Mouse (Mus musculus): ENCODE results near the gene Dhfr. TPM values are rescaled to one million over a fixed set of nuclear protein-coding genes. Genes with fewer than 3 reads are reported as not detected.

Gene Dhfr
- 14.4 TPM for polyA plus RNA-seq (2014; fragmentation: Illumina TruSeq; extraction: RNeasy Lipid Tissue Mini Kit (QIAGEN cat#74804); ENCODE audit: low read depth, low replicate concordance)

DNA sequence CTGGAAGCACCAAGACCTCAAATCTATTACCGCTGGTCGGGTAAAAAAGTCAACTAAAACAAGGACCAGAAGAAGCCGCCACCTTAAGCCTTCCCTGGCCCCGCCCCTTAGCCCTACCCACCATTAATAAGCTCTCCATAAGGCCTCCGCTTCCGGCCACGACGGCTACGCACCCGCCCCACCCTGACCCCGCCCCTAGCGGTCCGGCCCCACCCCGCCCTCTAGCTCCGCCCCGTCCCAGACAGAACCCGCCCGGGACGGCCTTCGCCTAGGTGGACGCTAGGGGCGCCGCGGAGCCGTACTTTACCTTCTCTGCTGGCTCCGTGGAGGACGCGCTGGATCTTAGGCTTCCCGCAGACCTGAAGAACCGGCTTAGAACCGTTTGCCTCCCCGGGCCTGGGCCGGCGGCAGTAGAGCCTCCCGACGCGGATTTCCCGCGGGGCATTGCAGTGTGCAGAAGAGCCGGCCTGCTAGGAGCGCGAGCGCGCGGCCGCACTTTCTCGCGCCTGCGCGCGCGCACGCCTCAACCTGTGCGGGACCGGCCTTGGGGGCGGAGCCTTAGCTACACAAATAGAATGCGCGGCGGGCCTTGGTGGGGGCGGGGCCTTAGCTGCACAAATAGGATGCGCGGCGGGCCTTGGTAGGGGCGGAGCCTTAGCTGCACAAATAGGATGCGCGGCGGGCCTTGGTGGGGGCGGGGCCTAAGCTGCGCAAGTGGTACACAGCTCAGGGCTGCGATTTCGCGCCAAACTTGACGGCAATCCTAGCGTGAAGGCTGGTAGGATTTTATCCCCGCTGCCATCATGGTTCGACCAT, at the start of gene Dhfr, which contains the start of gene Msh3:
Dhfr (plus strand) TSS at position 271 of the 816 bp plus-strand sequence.
Msh3 (minus strand) TSS at position 548 of the 816 bp plus-strand sequence.

DNA sequence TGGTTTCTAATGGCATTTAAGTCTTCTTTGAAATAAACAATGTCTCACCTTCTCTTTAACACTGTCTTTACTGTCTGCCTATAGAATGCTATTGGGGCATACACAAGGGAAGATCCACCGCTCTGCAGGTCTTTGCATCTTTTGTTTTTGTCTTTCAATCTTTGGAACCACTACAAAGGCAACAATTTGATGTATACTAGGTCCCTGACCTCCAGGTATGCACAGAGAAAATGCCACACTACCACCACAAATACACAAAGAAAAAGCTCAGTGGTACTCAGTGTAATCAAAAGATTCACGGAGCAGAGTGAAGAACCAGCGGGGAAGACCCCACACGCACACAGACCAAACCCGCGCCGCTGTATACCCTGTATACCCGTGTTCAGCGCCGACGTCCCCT, 48.8 kb upstream of the Dhfr start, which contains the start of gene Gm20379:
Gm20379 (plus strand) TSS at position 301 of the 400 bp plus-strand sequence.

DNA sequence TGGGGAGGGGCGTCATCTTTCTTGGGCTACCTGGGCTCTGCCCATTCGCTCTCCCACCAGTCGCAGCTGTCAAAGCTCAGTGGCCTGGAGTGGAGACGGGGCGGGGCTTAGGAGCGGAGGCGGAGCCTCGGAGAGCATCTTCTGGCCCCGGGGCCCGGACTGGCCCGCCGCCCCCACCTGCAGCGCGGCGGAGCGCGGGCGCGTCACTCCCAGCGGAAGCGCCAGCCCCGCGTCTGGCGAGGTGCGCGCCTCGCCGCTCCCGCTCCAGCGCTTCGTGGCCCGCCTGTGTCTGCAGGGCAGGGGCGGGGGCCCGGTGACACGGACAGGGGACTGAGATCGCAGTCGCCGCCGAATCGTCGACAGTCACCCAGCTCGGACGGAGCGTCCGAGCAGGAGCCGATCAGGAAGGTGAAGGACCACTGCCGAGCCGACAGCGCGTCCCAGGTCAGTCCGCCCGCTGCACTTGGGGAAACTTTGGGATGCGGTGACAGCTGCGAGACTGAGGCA, 71.3 kb downstream of the Dhfr start, which contains the start of gene Ankrd34b:
Ankrd34b (plus strand) TSS at position 139 of the 507 bp plus-strand sequence.

Other genes with a start within 250 kb of the Dhfr start
- 7.0 TPM for gene Rasgrf2, start 223.1 kb upstream of the Dhfr start, polyA plus RNA-seq (2014; fragmentation: Illumina TruSeq; extraction: RNeasy Lipid Tissue Mini Kit (QIAGEN cat#74804); ENCODE audit: low read depth, low replicate concordance)
- not detected for gene Gm20379, start 48.7 kb upstream of the Dhfr start, polyA plus RNA-seq (2014; fragmentation: Illumina TruSeq; extraction: RNeasy Lipid Tissue Mini Kit (QIAGEN cat#74804); ENCODE audit: low read depth, low replicate concordance)
- gene Msh3, start 277 bp downstream of the Dhfr start, polyA plus RNA-seq (2014; fragmentation: Illumina TruSeq; extraction: RNeasy Lipid Tissue Mini Kit (QIAGEN cat#74804); ENCODE audit: low read depth, low replicate concordance) = 39.1 TPM
- gene Ankrd34b, start 71.2 kb downstream of the Dhfr start, polyA plus RNA-seq (2014; fragmentation: Illumina TruSeq; extraction: RNeasy Lipid Tissue Mini Kit (QIAGEN cat#74804); ENCODE audit: low read depth, low replicate concordance) = 0.13 TPM
- 7.8 TPM for gene Fam151b, start 129.3 kb downstream of the Dhfr start, polyA plus RNA-seq (2014; fragmentation: Illumina TruSeq; extraction: RNeasy Lipid Tissue Mini Kit (QIAGEN cat#74804); ENCODE audit: low read depth, low replicate concordance)
- 42.9 TPM for gene Zfyve16, start 176.1 kb downstream of the Dhfr start, polyA plus RNA-seq (2014; fragmentation: Illumina TruSeq; extraction: RNeasy Lipid Tissue Mini Kit (QIAGEN cat#74804); ENCODE audit: low read depth, low replicate concordance)
- not detected for gene Spz1, start 221.4 kb downstream of the Dhfr start, polyA plus RNA-seq (2014; fragmentation: Illumina TruSeq; extraction: RNeasy Lipid Tissue Mini Kit (QIAGEN cat#74804); ENCODE audit: low read depth, low replicate concordance)